Mouse (Mus musculus) gastrocnemius, postnatal 36 days (tissue): ENCODE measurements around the gene Meis2. TPM values are rescaled to one million over a fixed set of nuclear protein-coding genes. Genes with fewer than 3 reads are reported as not detected.

Experiments
- DNase-seq, 2 experiments: peaks; one replicate each; pipeline ENCODE4 v3.0.0; 2022
- intact Hi-C: fragments of 180-260 bp; cut with DNase I; formaldehyde crosslinking; loops from one replicate; pipeline ENCODE4 v1.15.1; 2025
- total RNA-seq, 2 experiments: library from RNA; stranded (reverse); gene quantifications; 2 replicates each; pipeline ENCODE4 v1.2.3; 2021

Gene Meis2
- total RNA-seq, 2 experiments from 2014 or later = 0.86 to 0.97 TPM

GRCm38 (mm10) chr2:115842821-115843220 is 222.8 kb downstream of the Meis2 start:
- intact Hi-C loops = no loop called here
- no peak for DNase-seq

- intact Hi-C loops = no loop called here
- no peak for DNase-seq
These were observed 229.6 kb downstream of the Meis2 start for GRCm38 (mm10) chr2:115836034-115836433.

GRCm38 (mm10) chr2:115822361-115822760 is 243.3 kb downstream of the Meis2 start:
- intact Hi-C loops = no loop called here

GRCm38 (mm10) chr2:115817959-115818358 is 247.7 kb downstream of the Meis2 start:
- intact Hi-C loops = no loop called here
- DNase-seq = no peak

More at GRCm38 (mm10) chr2:115822361-115822760, 243.3 kb downstream of the Meis2 start:
- no peak for DNase-seq

- DNase-seq = no peak
- intact Hi-C loops = no loop called here
These were observed 251.9 kb downstream of the Meis2 start for GRCm38 (mm10) chr2:115813721-115814120.

GRCm38 (mm10) chr2:115813316-115813715 is 252.3 kb downstream of the Meis2 start:
- DNase-seq = no peak
- intact Hi-C loops = no loop called here
